Mouse (Mus musculus): ENCODE measurements at regions not wholly inside any gene's neighbourhood (a gene's known extent, or its start where the extent isn't known, plus 50 kb on each side); places are given as distances from the start of the nearest gene placed in this dataset.

- DNase-seq, result peak; percentile 21
These were observed 111.3 kb upstream of the Vrk1 start for GRCm38 (mm10) chr12:105898580-105899293.

GRCm38 (mm10) chr12:105899294-105899909, 110.6 kb upstream of the Vrk1 start:
- DNase-seq, result peak; percentile 8

GRCm38 (mm10) chr12:105900479-105900878, 109.5 kb upstream of the Vrk1 start:
- DNase-seq, result no peak

GRCm38 (mm10) chr12:105903072-105903471, 107.0 kb upstream of the Vrk1 start:
- DNase-seq, result no peak

GRCm38 (mm10) chr12:105906584-105906983, 103.4 kb upstream of the Vrk1 start:
- no peak for DNase-seq

- DNase-seq, result no peak
These were observed 102.0 kb upstream of the Vrk1 start for GRCm38 (mm10) chr12:105907851-105908620.

- no peak for DNase-seq
These were observed 98.5 kb upstream of the Vrk1 start for GRCm38 (mm10) chr12:105911556-105911955.

GRCm38 (mm10) chr12:105917388-105917963, 92.6 kb upstream of the Vrk1 start:
- DNase-seq, result no peak

- peak; percentile 65 for DNase-seq
These were observed 91.3 kb upstream of the Vrk1 start for GRCm38 (mm10) chr12:105918775-105919174.

GRCm38 (mm10) chr12:105927210-105927609, 82.8 kb upstream of the Vrk1 start:
- no peak for DNase-seq

GRCm38 (mm10) chr12:105929456-105929921, 80.5 kb upstream of the Vrk1 start:
- no peak for DNase-seq

- no peak for DNase-seq
These were observed 74.6 kb upstream of the Vrk1 start for GRCm38 (mm10) chr12:105935441-105935880.

GRCm38 (mm10) chr12:105936812-105937530, 73.1 kb upstream of the Vrk1 start:
- no peak for DNase-seq

- DNase-seq, result no peak
These were observed 67.6 kb upstream of the Vrk1 start for GRCm38 (mm10) chr12:105942136-105943076.

- no peak for DNase-seq
These were observed 67.0 kb upstream of the Vrk1 start for GRCm38 (mm10) chr12:105943077-105943433.

GRCm38 (mm10) chr12:105947332-105947731, 62.7 kb upstream of the Vrk1 start:
- DNase-seq, result no peak

- DNase-seq, result no peak
These were observed 61.7 kb upstream of the Vrk1 start for GRCm38 (mm10) chr12:105948322-105948721.

- no peak for DNase-seq
These were observed 54.2 kb upstream of the Vrk1 start for GRCm38 (mm10) chr12:105955764-105956290.

- no peak for DNase-seq
These were observed 50.3 kb upstream of the Vrk1 start for GRCm38 (mm10) chr12:105959756-105960155.
